Comparison of ENCODE assay signal across 7 mouse cellular contexts in the genomic region with DNA sequence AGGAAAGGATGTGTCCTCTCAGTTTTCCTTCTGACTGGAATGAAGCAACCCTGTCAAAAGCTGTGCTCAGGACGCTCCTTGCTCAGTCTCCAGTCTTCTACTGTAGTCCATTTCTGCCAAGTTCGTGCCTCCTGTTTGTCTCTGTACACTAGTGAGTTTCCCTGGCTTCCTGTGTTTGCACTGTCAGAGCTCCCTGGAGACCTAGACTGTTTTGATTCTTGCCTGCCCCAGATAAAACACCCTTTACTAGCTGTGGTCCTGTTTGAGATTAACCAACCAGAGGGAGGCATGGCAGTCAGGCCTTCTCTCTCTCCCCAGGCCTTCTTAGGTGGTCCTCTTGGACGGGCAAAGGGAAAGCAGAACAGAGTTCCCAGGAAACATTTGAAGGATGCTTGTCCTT. TPM values are rescaled to one million over a fixed set of nuclear protein-coding genes. Genes with fewer than 3 reads are reported as not detected.
DNase-seq lines count a peak whose midpoint lies in the region; ATAC-seq lines count a peak whose summit lies in the region.

No protein-coding gene starts in this region.

- no peak overlapping the region for H3K9ac ChIP-seq in limb, embryonic 15.5 days

- no peak for ATAC-seq in limb, embryonic 15.5 days (ENCODE audit: insufficient number of reproducible peaks, low FRiP score, low TSS enrichment, low read depth)

- no peak overlapping the region for H3K4me2 ChIP-seq in limb, embryonic 15.5 days

- H3K4me3 ChIP-seq in limb, embryonic 15.5 days: no peak overlapping the region

- no peaks in the 10 kb centered on the region for H3K9me3 ChIP-seq in limb, embryonic 15.5 days

- intact Hi-C loops in heart, postnatal 25 days (cut with DNase I): loop anchor here (5.0 kb wide), 1 partner anchor 40 kb away; a partner anchor contains a TSS
- intact Hi-C loops in left cerebral cortex, postnatal 36 days (cut with DNase I): no loop called here

- no peaks in the 10 kb centered on the region for H3K36me3 ChIP-seq in limb, embryonic 15.5 days

- DNase-seq in 3134 (ENCODE audit: extremely low read depth, insufficient read length, low spot score) (peak; percentile 42), NIH3T3 (ENCODE audit: low read depth) (peak; percentile 32)
- DNase-seq in heart, postnatal 25 days (ENCODE audit: low spot score): peak; percentile 21
- DNase-seq in cerebellum, adult 11 months: no peak
- DNase-seq in left cerebral cortex, postnatal 36 days (ENCODE audit: low spot score in 2 of 2): no peak
- no peak for DNase-seq in thymus, postnatal 14 days

- 37% methylated on average over 3 of the region's 3 CpGs for WGBS in limb, embryonic 15.5 days

- H3K27me3 ChIP-seq in limb, embryonic 15.5 days: no peaks in the 10 kb centered on the region

- H3K4me1 ChIP-seq in limb, embryonic 15.5 days: peaks cover 20% of the 10 kb centered on the region

- H3K27ac ChIP-seq in limb, embryonic 15.5 days: 0 out of 2 replicates have a peak overlapping the region, but pooled peaks have one; percentile 38

RNA-seq across cellular contexts. Expression of a gene that starts 40.2 kb away (rescaled TPM):
- 10 to 100 TPM; 16.1 to 20.0 TPM for total RNA-seq in heart, postnatal 25 days (2021)
- 13.7 and 15.9 TPM in 2 replicates for polyA plus RNA-seq in limb, embryonic 15.5 days (2015; fragmentation: Nextera tagmentation; extraction: Ambion mirVana)
- total RNA-seq in left cerebral cortex, postnatal 36 days (2021): 10 to 100 TPM in 1 of 2 experiments, 1 to 10 TPM in 1; 7.2 to 10.5 TPM

Comparison
In these comparisons a context has a peak if more than half of its experiments do, and no peak if none do; other contexts are left out.
1. DNase-seq: peak in 3134 (single experiment), NIH3T3 (single experiment) and heart, postnatal 25 days (single experiment); none in cerebellum, adult 11 months (single experiment), left cerebral cortex, postnatal 36 days (0 of 2) and thymus, postnatal 14 days (single experiment).